Mouse (Mus musculus) MEL (cell line): ENCODE measurements around the gene Cdh4. TPM values are rescaled to one million over a fixed set of nuclear protein-coding genes. Genes with fewer than 3 reads are reported as not detected.

Experiments
- DNase-seq: peaks from one replicate; pipeline ENCODE4 v3.0.0; 2011; ENCODE audit warnings: low read depth, low spot score
- H3K27ac ChIP-seq: 2 replicates; pipeline ENCODE4 v1.5.1; 2012; ENCODE audit warnings: low read depth, mild to moderate bottlenecking, control low read depth, low read length, moderate library complexity; ENCODE audit not compliant: control insufficient read depth
- H3K27me3 ChIP-seq, 2 experiments: fragments of 150-350 bp in 1 of 2; sonication (generic) in 1 of 2; 2 replicates each; pipeline ENCODE4 v1.6.1; 2012; ENCODE audit warnings: low read length in 2 of 2, mild to moderate bottlenecking in 2 of 2, improper control_type of control experiment in 1 of 2, moderate library complexity in 1 of 2; ENCODE audit not compliant: insufficient read depth in 2 of 2, control insufficient read depth in 1 of 2
- H3K36me3 ChIP-seq, 2 experiments: 2 replicates each; pipeline ENCODE4 v1.6.1; 2012 to 2014; ENCODE audit warnings: low read length in 2 of 2, improper control_type of control experiment in 1 of 2, inconsistent platforms in 1 of 2, mild to moderate bottlenecking in 1 of 2; ENCODE audit not compliant: insufficient read depth in 2 of 2, control insufficient read depth in 1 of 2
- H3K4me1 ChIP-seq, 2 experiments: fragments of 150-350 bp in 1 of 2; sonication (generic) in 1 of 2; 2 replicates each; pipeline ENCODE4 v1.6.1; 2012; ENCODE audit warnings: low read length in 2 of 2, improper control_type of control experiment in 1 of 2, mild to moderate bottlenecking in 1 of 2; ENCODE audit not compliant: insufficient read depth in 2 of 2, control insufficient read depth in 1 of 2
- H3K4me3 ChIP-seq, 2 experiments: fragments of 150-350 bp in 1 of 2; sonication (generic) in 1 of 2; 2 replicates each; pipeline ENCODE4 v1.5.1; 2012; ENCODE audit warnings: low read depth in 2 of 2, low read length in 2 of 2, mild to moderate bottlenecking in 2 of 2, moderate library complexity in 2 of 2, control low read depth in 1 of 2, improper control_type of control experiment in 1 of 2; ENCODE audit not compliant: control insufficient read depth in 1 of 2, insufficient read depth in 1 of 2
- H3K79me2 ChIP-seq: 2 replicates; pipeline ENCODE4 v1.6.1; 2012; ENCODE audit warnings: mild to moderate bottlenecking, low read length, moderate library complexity; ENCODE audit not compliant: control insufficient read depth, poor library complexity, insufficient read depth
- H3K9ac ChIP-seq: 2 replicates; pipeline ENCODE4 v1.6.1; 2012; ENCODE audit warnings: low read depth, mild to moderate bottlenecking, control low read depth, low read length, moderate library complexity; ENCODE audit not compliant: control insufficient read depth, poor library complexity, severe bottlenecking
- H3K9me3 ChIP-seq: fragments of 150-350 bp; sonication (generic); replicated peaks from 2 replicates; pipeline ENCODE4 v1.6.1; 2012; ENCODE audit warnings: mild to moderate bottlenecking, low read length, improper control_type of control experiment, moderate library complexity; ENCODE audit not compliant: insufficient read depth
- CHD1 ChIP-seq: IDR thresholded peaks from 2 replicates; pipeline ENCODE4 v1.6.1; 2012; ENCODE audit warnings: low read depth, mild to moderate bottlenecking, inconsistent platforms, low read length, improper control_type of control experiment
- CHD2 ChIP-seq: IDR thresholded peaks from 2 replicates; pipeline ENCODE4 v1.6.1; 2011; ENCODE audit warnings: low read length, improper control_type of control experiment
- CTCF ChIP-seq, 3 experiments: IDR thresholded peaks in 2 of 3; conservative IDR thresholded peaks in 1 of 3; 2 replicates each; pipeline ENCODE4 v1.5.1; 2011 to 2012; ENCODE audit warnings: low read length in 3 of 3, low read depth in 2 of 3, mild to moderate bottlenecking in 2 of 3, improper control_type of control experiment in 1 of 3, inconsistent platforms in 1 of 3, mixed read lengths in 1 of 3, moderate library complexity in 1 of 3; ENCODE audit not compliant: control insufficient read depth in 1 of 3, insufficient read depth in 1 of 3, poor library complexity in 1 of 3, severe bottlenecking in 1 of 3
- E2F4 ChIP-seq: IDR thresholded peaks from 2 replicates; pipeline ENCODE4 v1.6.1; 2011; ENCODE audit warnings: low read depth, low read length, improper control_type of control experiment, borderline replicate concordance
- ELF1 ChIP-seq: IDR thresholded peaks from 2 replicates; pipeline ENCODE4 v1.6.1; 2014; ENCODE audit warnings: low read depth, mild to moderate bottlenecking, inconsistent platforms, low read length, improper control_type of control experiment, moderate library complexity
- EP300 ChIP-seq, 2 experiments: IDR thresholded peaks; 2 replicates each; pipeline ENCODE4 v1.6.1; 2011; ENCODE audit warnings: improper control_type of control experiment in 2 of 2, low read length in 2 of 2, low read depth in 1 of 2, mild to moderate bottlenecking in 1 of 2
- HCFC1 ChIP-seq: IDR thresholded peaks from 2 replicates; pipeline ENCODE4 v1.6.1; 2012; ENCODE audit warnings: low read depth, mild to moderate bottlenecking, inconsistent platforms, low read length, improper control_type of control experiment, moderate library complexity
- JUND ChIP-seq: IDR thresholded peaks from 2 replicates; pipeline ENCODE4 v1.6.1; 2011; ENCODE audit warnings: low read depth, mild to moderate bottlenecking, improper control_type of control experiment, low read length
- MAFK ChIP-seq: IDR thresholded peaks from 2 replicates; pipeline ENCODE4 v1.6.1; 2011; ENCODE audit warnings: low read depth, mild to moderate bottlenecking, low read length, improper control_type of control experiment, borderline replicate concordance
- MAX ChIP-seq: IDR thresholded peaks from 2 replicates; pipeline ENCODE4 v1.6.1; 2011; ENCODE audit warnings: low read length, improper control_type of control experiment
- MAZ ChIP-seq: IDR thresholded peaks from 2 replicates; pipeline ENCODE4 v1.6.1; 2012; ENCODE audit warnings: low read depth, mild to moderate bottlenecking, inconsistent platforms, low read length, improper control_type of control experiment
- MXI1 ChIP-seq: IDR thresholded peaks from 2 replicates; pipeline ENCODE4 v1.6.1; 2011; ENCODE audit warnings: mild to moderate bottlenecking, low read depth, low read length, improper control_type of control experiment
- MYB ChIP-seq: IDR thresholded peaks from 2 replicates; pipeline ENCODE4 v1.6.1; 2011; ENCODE audit warnings: mild to moderate bottlenecking, low read depth, low read length, improper control_type of control experiment
- MYC ChIP-seq: IDR thresholded peaks from 2 replicates; pipeline ENCODE4 v1.6.1; 2011; ENCODE audit warnings: low read depth, mild to moderate bottlenecking, low read length, improper control_type of control experiment, moderate library complexity
- NELFE ChIP-seq: IDR thresholded peaks from 2 replicates; pipeline ENCODE4 v1.6.1; 2011; ENCODE audit warnings: low read depth, low read length, improper control_type of control experiment
- NRF1 ChIP-seq: IDR thresholded peaks from 2 replicates; pipeline ENCODE4 v1.6.1; 2014; ENCODE audit warnings: low read depth, mild to moderate bottlenecking, inconsistent platforms, low read length, improper control_type of control experiment, moderate library complexity; ENCODE audit not compliant: poor library complexity, insufficient read depth, severe bottlenecking
- POLR2A ChIP-seq, 2 experiments: IDR thresholded peaks; 2 replicates each; pipeline ENCODE4 v1.6.1; 2011 to 2012; ENCODE audit warnings: low read length in 2 of 2, mild to moderate bottlenecking in 2 of 2, control low read depth in 1 of 2, improper control_type of control experiment in 1 of 2, low read depth in 1 of 2, moderate library complexity in 1 of 2; ENCODE audit not compliant: control insufficient read depth in 1 of 2, insufficient read depth in 1 of 2, poor library complexity in 1 of 2
- POLR2AphosphoS5 ChIP-seq: IDR thresholded peaks from 2 replicates; pipeline ENCODE4 v1.6.1; 2012; ENCODE audit warnings: low read depth, borderline replicate concordance, mild to moderate bottlenecking, inconsistent platforms, low read length, moderate library complexity, mixed read lengths
- RCOR1 ChIP-seq: IDR thresholded peaks from 2 replicates; pipeline ENCODE4 v1.6.1; 2012; ENCODE audit warnings: low read depth, mild to moderate bottlenecking, inconsistent platforms, low read length, improper control_type of control experiment
- SIN3A ChIP-seq: IDR thresholded peaks from 2 replicates; pipeline ENCODE4 v1.6.1; 2012; ENCODE audit warnings: low read length, improper control_type of control experiment, inconsistent platforms
- SMC3 ChIP-seq: IDR thresholded peaks from 2 replicates; pipeline ENCODE4 v1.6.1; 2011; ENCODE audit warnings: low read depth, low read length, improper control_type of control experiment
- TAL1 ChIP-seq: IDR thresholded peaks from 2 replicates; pipeline ENCODE4 v1.6.1; 2012; ENCODE audit warnings: mild to moderate bottlenecking, inconsistent platforms, low read length, moderate library complexity, mixed read lengths
- TBP ChIP-seq: IDR thresholded peaks from 2 replicates; pipeline ENCODE4 v1.8.0; 2011; ENCODE audit warnings: low read depth, low read length, improper control_type of control experiment
- USF1 ChIP-seq: IDR thresholded peaks from 2 replicates; pipeline ENCODE4 v1.6.1; 2014; ENCODE audit warnings: low read depth, mild to moderate bottlenecking, inconsistent platforms, low read length, improper control_type of control experiment, moderate library complexity
- USF2 ChIP-seq, 2 experiments: IDR thresholded peaks; 2 replicates each; pipeline ENCODE4 v1.6.1; 2011 to 2012; ENCODE audit warnings: improper control_type of control experiment in 2 of 2, low read length in 2 of 2, borderline replicate concordance in 1 of 2, inconsistent platforms in 1 of 2, low read depth in 1 of 2, mild to moderate bottlenecking in 1 of 2; ENCODE audit not compliant: insufficient read depth in 1 of 2
- ZC3H11A ChIP-seq: IDR thresholded peaks from 2 replicates; pipeline ENCODE4 v1.6.1; 2012; ENCODE audit warnings: low read depth, mild to moderate bottlenecking, inconsistent platforms, low read length, improper control_type of control experiment
- ZMIZ1 ChIP-seq: IDR thresholded peaks from 2 replicates; pipeline ENCODE4 v1.6.1; 2012; ENCODE audit warnings: low read depth, mild to moderate bottlenecking, inconsistent platforms, low read length, improper control_type of control experiment, moderate library complexity
- ZNF384 ChIP-seq: IDR thresholded peaks from 2 replicates; pipeline ENCODE4 v1.6.1; 2012; ENCODE audit warnings: low read depth, mild to moderate bottlenecking, inconsistent platforms, low read length, improper control_type of control experiment
- polyA plus RNA-seq, 2 experiments: library from polyadenylated mRNA; stranded (reverse) in 1 of 2; unstranded in 1 of 2; fragments of >175 nt in 1 of 2; fragments of >200 nt in 1 of 2; gene quantifications; 2 replicates each; pipeline versions ENCODE4 v1.2.1 to v1.2.4; 2012; ENCODE audit warnings: low replicate concordance in 2 of 2, low read depth in 1 of 2; ENCODE audit not compliant: insufficient read length in 2 of 2, insufficient read depth in 1 of 2, missing spikeins in 1 of 2
- total RNA-seq: library from RNA; depleted of rRNA; stranded (reverse); fragments of 300-350 nt; gene quantifications from 2 replicates; pipeline ENCODE4 v1.2.3, GENCODE M21; 2012

Cdh4 gene
- total and polyA plus RNA-seq, 3 experiments: not detected

- Histone ChIP-seq H3K36me3 (no peaks in the 10 kb centered on the region), H3K9ac (no peak overlapping the region), H3K79me2 (no peaks in the 10 kb centered on the region), H3K9me3 (no peaks in the 10 kb centered on the region), H3K4me3 (no peak overlapping the region), H3K4me1 (no peaks in the 10 kb centered on the region), H3K27ac (no peak overlapping the region), H3K27me3 (no peaks in the 10 kb centered on the region; a peak in 1 of 4 replicates)
- DNase-seq: no peak
- TF ChIP-seq RCOR1: no peak
- no peak for TF ChIP-seq POLR2A (IDR thresholded peaks at IDR 0.05; ENCODE audit: control insufficient read depth in 1 of 2, insufficient read depth in 1 of 2, low read depth in 1 of 2, low read length in 2 of 2, poor library complexity in 1 of 2)
- TF ChIP-seq MXI1: no peak
- TF ChIP-seq CHD2: no peak
- TF ChIP-seq MYC: no peak
- no peak for TF ChIP-seq SIN3A
- TF ChIP-seq USF2 (IDR thresholded peaks at IDR 0.05; ENCODE audit: borderline replicate concordance in 1 of 2, insufficient read depth in 1 of 2, low read depth in 1 of 2, low read length in 2 of 2): no peak
- TF ChIP-seq E2F4: no peak
- TF ChIP-seq NELFE: no peak
- no peak for TF ChIP-seq ZC3H11A
- TF ChIP-seq ELF1: no peak
- no peak for TF ChIP-seq NRF1
- no peak for TF ChIP-seq MAFK
- TF ChIP-seq HCFC1: no peak
- TF ChIP-seq SMC3: no peak
- no peak for TF ChIP-seq EP300 (IDR thresholded peaks at IDR 0.05; ENCODE audit: low read depth in 1 of 2, low read length in 2 of 2)
- no peak for TF ChIP-seq MAZ
- no peak for TF ChIP-seq MYB
- no peak for TF ChIP-seq CTCF (IDR thresholded peaks at IDR 0.05 in 2 of 3, conservative IDR thresholded peaks at IDR 0.05 in 1 of 3; ENCODE audit: control insufficient read depth in 1 of 3, insufficient read depth in 1 of 3, low read depth in 2 of 3, low read length in 3 of 3, poor library complexity in 1 of 3, severe bottlenecking in 1 of 3)
- no peak for TF ChIP-seq ZMIZ1
Observed at GRCm38 (mm10) chr2:179491891-179492290, 49.7 kb downstream of the Cdh4 start.

DNA sequence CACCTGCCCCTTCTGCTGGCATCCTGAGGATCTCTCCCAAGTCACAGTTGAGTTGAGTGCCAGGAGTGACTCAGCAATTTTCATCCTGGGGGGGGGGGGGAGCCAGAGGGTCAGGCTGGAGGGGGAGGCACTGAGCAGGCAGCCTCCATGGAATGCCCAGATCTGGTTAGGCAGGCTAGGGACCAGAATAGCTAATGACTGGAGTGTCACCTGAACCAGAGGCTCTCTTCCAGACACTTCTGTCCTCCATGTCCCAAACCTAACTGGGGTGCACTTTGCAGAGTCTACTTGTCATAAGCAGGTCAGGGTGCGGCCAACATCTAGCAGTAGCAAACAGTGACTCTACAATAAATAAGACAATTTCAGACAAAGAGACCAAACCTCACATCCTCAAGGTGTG lies 52.0 kb downstream of the Cdh4 start:
- Histone ChIP-seq H3K4me1 (no peaks in the 10 kb centered on the region), H3K36me3 (no peaks in the 10 kb centered on the region), H3K27ac (no peak overlapping the region), H3K9ac (no peak overlapping the region), H3K79me2 (no peaks in the 10 kb centered on the region), H3K4me3 (no peak overlapping the region), H3K27me3 (no peaks in the 10 kb centered on the region; a peak in 1 of 4 replicates), H3K9me3 (no peaks in the 10 kb centered on the region)
- no peak for TF ChIP-seq CHD2
- no peak for TF ChIP-seq USF2 (IDR thresholded peaks at IDR 0.05; ENCODE audit: borderline replicate concordance in 1 of 2, insufficient read depth in 1 of 2, low read depth in 1 of 2, low read length in 2 of 2)
- no peak for TF ChIP-seq POLR2AphosphoS5
- TF ChIP-seq TAL1: no peak
- no peak for TF ChIP-seq ZNF384
- no peak for TF ChIP-seq SIN3A
- TF ChIP-seq SMC3: no peak
- TF ChIP-seq JUND: no peak
- no peak for TF ChIP-seq TBP
- TF ChIP-seq USF1: no peak
- no peak for TF ChIP-seq MYC
- no peak for TF ChIP-seq POLR2A (IDR thresholded peaks at IDR 0.05; ENCODE audit: control insufficient read depth in 1 of 2, insufficient read depth in 1 of 2, low read depth in 1 of 2, low read length in 2 of 2, poor library complexity in 1 of 2)
- no peak for TF ChIP-seq E2F4
- TF ChIP-seq MAX: no peak
- no peak for TF ChIP-seq CHD1
- TF ChIP-seq ZC3H11A: no peak
- DNase-seq: no peak
